Mouse (Mus musculus) ES-Bruce4 (cell line): Measurements from ENCODE around the gene Hist1h1d.
"Not testable (repeated sequence)": the region's sequence is repeated elsewhere in the genome, so short reads cannot be mapped to it uniquely, and the experiment has no call there.

Experiments
- CTCF ChIP-seq: IDR thresholded peaks from one replicate; pipeline ENCODE4 v1.8.1; 2011; ENCODE audit warnings: low read depth, low read length
- EP300 ChIP-seq: IDR thresholded peaks from 2 replicates; pipeline ENCODE4 v1.6.1; 2011; ENCODE audit warnings: low read depth, low read length; ENCODE audit not compliant: insufficient read depth
- POLR2A ChIP-seq: IDR thresholded peaks from one replicate; pipeline ENCODE4 v1.8.1; 2011; ENCODE audit warnings: low read length; ENCODE audit not compliant: insufficient read depth

DNA sequence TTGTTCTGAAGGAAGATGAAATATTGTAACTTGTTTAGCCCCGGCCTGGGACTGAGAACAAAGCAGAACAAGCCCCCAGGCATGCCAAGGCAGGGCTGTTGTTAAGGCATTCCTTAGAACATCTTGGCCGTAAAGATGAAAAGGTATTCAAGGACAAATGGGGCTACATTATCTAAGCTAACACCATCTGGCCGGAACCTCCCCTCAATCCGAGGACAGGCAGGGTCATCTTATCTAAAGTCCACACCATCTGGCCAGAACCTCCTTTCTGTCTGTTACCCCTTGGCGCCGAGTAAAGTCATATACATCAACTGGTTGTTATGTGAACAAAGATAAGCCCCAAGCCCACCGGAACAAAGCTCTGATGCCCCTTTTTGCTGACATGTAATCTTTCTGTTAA lies 38.8 kb downstream of the Hist1h1d start:
- TF ChIP-seq CTCF, POLR2A: not testable (repeated sequence)
- TF ChIP-seq EP300, result peak; percentile 78
